Mouse (Mus musculus): ENCODE data around the gene Tmem262.

The Tmem262 gene

DNA sequence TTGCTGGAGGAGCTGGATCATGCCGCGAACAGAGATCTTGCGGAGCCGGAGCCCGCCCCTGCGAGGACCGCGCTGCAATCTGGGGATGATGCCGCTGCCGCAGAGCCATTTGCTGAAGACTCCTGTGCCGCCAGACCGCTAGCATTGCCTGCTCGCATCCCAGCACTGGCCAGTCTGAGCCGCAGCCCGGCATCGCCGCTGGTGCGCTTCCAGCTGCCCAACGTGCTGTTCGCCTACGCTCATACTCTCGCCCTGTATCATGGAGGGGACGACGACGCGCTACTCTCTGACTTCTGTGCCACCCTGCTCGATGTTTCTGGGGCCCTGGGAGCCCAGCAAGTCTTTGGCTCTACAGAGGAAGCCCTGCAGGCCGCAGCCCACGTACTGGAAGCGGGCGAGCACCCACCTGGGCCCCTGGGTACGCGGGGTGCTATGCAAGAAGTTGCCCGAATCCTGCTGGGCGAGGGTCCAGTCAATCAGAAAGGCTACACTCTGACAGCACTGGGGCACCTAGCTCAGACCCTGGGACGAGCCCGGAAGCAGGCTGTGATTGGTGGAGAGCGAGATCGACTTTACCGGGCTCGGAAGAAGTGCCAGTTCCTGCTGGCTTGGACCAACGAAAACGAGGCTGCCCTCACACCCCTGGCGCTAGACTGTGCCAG, 18.1 kb upstream of the Tmem262 start:
- peak; percentile 50 to 55 for DNase-seq

DNA sequence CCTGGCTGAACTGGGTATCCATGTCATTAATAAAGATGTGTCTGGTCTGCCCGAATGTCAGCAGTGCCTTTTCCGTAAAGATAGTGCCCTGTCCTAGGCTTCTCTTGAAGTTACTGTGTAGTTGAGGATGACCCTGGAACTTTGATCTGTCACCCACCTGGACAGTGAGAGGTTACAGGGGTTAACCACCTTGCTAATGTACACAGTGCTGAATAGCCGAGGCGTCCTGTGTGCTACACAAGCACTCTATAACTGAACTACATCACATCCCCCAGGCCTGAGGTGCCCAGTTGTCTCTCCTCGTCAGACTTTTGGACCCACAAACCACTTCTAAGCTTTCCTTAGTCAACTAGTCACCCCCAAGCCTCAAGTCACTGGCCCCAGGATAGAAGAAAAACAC, 17.4 kb upstream of the Tmem262 start:
- DNase-seq: no peak

DNA sequence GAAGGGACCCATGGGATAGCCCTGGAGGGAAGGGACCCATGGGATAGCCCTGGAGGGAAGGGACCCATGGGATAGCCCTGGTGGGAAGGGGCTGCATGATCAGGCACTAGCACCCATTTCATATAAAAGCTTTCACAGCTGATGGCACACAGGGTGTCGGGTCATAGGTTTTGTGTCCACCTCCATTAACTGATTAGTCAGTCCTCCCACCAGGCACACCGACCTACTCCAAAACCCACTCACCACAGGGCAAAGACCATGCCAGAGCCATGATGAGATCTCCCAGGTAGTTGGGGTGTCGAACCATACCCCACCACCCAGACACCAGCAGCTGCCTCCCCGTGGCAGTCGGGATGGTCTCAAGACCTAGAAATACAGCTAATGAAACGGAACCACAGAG, 16.8 kb upstream of the Tmem262 start:
- DNase-seq: no peak

DNA sequence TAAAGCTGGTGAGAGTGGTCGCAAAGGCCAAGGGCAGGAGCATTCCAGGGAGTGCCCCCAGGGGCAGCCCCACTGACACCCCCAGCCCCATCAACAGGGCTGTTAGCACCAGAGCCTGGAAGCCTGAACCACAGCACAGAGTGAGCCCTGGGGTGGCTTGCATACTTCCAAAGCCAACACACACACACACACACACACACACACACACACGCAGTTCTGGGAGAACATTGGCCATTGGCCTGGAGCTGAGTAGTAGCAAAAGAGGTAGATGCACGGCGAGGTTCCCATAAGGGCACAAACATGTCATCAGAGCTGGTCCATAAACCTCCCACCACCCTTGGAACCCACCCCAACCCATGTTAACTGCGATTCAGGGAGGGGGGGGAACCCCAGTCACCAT, 13.3 kb upstream of the Tmem262 start:
- DNase-seq: no peak

DNA sequence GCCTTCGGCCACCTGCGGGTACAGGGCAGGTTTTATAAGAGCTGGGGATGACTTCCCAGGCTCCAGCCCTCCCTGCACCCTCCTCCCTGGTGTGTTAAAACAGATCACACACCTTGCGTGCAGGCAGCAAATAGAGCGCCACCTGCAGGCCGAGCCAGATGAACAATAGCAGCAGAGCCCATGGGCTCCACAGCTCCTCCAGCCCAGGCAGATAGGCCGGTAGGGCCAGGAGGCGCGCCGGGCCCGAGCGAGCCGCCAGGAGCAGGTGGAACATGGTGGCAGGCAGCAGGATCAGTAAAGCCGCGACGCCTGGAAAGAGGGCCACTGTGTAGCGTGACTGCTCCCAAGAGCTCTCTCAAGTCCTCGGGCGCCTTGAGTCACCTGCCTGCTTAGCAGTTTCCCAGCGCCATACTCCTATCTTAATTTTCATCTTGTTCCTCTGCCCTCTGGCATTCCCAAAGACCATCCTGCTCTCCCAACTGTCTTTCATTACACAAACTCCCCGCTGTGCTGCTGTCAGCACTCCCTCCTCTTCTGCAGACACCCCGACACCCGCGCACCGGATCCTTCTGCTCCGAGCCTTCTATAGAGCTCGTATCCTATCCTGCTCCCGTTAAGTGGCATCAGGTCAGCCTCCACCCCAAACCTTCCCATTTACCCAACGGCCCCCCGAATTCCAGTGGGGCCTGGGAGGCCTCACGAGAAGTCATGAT, 12.7 kb upstream of the Tmem262 start:
- peak; percentile 91 for DNase-seq

DNA sequence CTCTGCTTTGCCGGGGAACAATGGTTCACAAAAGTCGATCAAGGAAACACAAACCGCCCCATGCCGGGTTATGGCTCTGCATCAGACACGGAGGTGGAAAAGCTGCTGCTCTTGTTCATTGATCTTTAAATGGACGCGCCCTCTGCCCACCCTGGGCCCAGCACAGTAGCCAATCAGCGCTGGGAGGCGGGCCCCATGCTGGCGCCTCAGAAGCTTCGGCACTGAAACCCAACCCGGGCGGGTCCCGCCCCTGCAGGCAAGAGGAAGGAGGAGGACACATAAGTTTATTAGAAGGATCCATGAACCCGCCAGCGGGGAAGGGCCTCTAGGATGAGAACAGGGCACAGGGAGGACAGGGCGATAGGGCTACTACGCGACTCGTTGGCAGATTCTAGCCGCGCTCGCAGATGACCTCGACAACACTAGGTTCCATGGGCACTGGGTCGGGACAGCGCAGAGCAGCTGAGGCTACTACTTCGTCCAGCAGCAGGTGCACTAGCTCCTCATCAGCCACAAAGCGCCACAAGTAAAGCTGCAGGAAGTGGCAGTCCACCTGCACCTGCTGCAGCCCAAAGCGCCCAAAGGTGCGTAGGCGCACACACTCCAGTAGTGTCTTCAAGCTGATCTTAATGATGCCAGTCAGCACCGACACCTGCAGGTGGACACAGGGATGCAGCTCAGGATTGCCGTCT, 12.0 kb upstream of the Tmem262 start, which contains the start of gene Tm7sf2:
Gene Tm7sf2, minus strand, starts transcription at position 650 of the 692 bp plus-strand sequence.
- DNase-seq: peak; percentile 86

DNA sequence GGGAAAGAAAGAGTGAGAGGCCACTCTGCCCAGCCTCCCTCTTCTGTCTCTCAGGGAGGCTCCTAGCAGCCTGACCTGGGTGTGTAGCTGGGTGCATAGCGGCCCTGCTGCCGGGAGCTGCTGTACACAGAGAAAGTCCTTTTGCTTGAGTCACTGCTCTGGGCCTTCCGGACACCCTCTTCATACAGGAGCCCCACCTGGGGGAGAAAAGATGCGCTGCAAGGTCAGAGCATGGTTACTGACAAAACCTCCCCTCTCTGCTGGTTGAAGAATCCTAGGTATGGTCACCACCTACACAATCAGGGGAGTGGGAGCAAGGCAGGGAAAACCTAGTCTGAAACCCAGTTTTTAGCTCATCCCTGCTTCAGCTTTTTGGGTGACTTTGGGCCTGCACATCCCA, 10.9 kb upstream of the Tmem262 start:
- peak; percentile 50 to 54 for DNase-seq

DNA sequence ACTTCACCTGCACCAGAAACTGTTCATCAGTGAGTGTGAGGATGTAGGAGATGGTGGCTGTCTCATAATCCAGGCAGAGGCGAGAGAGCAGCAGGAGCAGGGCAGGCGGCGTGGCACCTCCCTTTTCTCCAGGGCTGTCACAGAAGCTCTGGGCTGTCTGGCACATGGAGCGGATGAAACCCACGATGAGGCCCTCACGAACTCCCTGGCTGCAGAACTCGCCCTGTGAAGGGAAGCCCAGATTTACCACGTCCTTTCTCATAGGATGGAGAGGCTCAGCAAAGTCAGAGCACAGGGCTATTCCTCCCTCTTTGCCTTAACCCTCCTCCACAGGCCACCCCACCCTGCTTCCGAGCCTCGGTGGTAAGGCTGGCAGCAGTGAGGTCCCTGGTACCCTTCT, 10.0 kb upstream of the Tmem262 start:
- no peak for DNase-seq

DNA sequence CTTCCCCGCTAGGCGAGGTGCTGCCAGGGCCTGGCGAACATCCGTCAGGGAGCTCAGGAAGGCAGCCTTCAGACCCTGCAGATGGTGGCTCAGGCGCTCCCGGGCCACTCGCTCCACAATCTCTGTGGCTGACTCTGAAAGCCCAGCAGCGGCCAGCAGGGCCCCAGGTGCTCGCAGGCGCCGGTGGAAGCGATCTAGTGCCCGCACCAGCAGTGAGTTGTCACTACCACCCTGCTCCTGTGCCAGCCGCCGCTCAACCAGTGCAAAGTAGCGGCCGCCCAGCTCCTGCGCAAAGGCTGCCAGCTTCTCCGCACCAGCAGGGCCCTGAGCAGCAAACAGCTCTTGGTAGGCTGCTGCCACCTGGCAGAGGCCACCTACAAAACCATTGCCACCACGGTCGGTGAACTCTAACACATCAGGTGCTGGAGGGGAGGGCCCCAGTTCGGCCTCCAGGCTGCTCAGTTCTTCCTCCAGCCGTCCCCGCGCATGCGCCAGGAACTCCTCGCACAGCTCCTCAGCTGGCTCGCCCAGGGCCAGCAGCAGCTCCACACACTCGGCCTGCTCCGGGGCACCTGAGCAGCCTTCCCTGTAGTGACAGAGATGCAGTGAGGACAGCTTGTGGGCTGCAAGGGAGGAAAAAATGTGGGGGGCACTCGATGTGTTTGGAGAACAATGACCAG, 9.1 kb upstream of the Tmem262 start:
- no peak for DNase-seq

DNA sequence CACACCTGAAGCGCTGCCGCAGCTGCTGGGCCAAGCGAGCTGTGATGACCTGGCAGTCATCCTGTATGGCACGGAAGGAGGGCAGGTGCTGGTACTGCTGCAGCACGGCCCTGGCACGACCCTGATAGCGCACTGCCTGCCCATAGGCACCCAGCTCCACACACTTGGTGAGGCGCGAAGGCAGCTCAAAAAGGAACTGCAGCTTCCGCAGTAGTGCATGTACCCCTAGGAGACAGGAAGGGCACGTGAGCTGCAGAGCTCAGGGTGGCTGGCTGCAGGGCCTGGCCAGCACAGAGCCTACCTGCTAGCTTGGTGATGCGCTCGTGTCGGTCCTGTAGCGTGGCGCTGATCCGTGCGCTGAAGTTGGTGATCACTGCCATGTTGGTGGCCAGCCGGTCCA, 8.6 kb upstream of the Tmem262 start:
- no peak for DNase-seq

DNA sequence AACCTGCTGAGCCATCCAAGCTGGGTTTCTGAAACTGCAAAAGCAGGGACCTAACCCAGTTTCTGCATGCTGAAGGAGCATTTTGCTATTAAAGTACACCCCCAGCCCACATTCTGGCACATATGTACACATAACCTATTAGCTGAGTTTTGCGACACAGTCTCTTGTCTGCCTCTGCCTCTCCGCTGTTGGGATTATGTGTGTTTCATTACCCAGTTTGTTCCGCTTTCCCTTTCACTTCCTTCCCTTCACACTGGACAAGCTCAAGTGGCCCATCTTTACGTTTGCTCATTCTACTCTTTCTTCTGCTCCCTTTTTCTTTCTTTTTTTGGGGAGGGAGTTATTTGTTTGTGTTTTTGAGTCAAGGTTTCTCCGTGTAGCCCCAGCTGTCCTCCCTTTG, 5.9 kb upstream of the Tmem262 start:
- DNase-seq: no peak

DNA sequence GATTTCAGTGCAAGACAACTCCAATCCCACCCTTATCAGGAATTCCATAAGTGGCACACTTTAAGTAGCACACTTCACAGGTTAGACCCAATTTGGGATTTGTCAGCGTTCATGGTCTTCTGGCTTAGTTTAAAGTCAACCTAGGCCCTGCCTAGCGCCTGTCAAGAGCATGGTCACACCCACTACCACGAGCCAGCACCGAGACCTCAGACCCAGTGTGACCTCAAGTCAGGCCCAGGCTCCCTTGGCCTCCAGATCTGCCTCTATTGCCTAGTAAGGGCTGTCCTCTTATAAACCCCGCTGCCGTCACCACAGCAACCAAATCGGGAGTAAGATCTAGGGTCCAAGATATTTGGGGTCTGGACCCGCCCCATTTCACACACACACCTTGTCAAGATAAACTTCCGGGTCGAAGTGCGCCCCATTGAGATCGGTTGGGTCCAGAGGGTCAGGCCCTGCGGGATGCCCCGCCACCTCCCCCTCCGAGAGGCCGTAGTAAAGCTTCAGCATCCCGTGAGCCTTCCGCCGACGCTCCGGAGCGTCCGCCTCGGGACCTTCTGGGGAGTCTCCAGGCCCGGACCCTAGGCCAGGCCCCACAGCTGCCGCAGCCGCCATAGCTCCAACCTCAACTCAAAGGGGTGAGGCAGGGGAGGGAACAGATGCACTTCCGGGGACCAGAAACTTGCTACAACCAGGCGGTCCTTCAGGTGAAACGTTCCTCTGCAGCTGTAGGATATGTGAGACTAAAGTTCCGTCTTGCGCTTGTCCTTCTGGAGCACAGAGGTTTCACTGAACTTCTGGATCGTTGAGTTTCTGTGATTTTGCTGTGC, 3.1 kb upstream of the Tmem262 start, which contains the start of gene Vps51:
Gene Vps51, minus strand, starts transcription at position 668 of the 830 bp plus-strand sequence.
- DNase-seq: peak; percentile 86 to 88

DNA sequence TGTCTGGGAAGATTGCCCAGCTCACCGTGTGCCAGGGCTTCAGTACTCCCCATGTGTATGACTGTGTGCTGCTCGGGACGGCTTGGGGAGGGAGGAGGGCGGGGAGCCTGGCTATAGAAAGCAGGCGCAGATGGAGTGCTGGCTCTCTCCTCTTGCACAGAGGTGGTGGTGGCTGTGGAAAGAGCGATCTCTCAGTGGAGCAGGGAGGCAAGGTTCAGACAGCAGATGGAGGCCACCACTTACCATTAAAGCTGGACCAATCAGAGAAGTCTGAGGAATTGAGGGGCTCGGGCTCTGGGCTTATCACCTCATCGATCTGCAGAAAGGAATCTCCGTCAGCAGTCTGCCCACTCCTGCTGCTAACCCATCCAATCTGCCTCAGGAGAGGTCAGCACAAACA, 2.3 kb downstream of the Tmem262 start, which contains the start of gene Gm28374:
Gene Gm28374, minus strand, starts transcription at position 101 of the 400 bp plus-strand sequence.
- DNase-seq: no peak

DNA sequence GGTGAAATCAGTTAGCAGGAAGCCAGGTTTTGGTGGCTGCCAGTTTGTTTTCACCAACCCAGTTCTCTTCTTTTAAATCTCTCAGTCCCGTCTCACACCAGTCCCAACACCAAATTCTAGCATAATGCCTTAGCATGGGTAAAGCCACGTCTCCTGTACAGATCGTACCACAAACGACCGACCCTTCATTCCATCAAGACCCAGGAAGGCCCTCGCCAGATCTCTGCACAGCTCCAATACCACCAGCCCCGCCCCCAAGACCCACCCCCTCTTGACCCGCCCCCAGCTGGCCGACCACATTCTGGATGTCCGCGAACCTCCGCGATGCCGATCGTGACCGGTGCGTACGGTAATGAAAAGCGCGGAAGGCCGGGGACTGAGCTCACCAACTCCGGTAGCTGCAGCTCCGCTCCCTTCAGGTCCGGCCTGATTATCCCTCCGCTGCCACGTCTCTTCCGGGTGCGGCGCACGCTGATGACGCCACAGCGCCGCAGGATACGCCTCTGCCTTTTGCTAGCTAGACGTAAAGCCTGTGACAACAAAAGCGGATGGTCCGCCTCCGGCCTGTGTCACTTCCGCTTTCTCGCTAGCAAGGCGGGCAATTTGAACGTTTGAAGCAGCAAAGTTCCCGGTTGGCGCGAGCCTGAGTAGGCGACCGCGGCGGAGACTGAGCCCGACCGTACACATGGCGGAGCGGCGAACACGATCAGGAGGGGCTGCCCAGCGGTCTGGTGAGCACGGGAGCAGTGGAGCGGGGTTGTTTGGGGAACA, 4.8 kb downstream of the Tmem262 start, which contains the start of the genes Zfpl1 and Cdca5:
Gene Zfpl1, minus strand, starts transcription at position 479 of the 771 bp plus-strand sequence.
Gene Cdca5, plus strand, starts transcription at position 506 of the 771 bp plus-strand sequence.
- peak; percentile 97 for DNase-seq

DNA sequence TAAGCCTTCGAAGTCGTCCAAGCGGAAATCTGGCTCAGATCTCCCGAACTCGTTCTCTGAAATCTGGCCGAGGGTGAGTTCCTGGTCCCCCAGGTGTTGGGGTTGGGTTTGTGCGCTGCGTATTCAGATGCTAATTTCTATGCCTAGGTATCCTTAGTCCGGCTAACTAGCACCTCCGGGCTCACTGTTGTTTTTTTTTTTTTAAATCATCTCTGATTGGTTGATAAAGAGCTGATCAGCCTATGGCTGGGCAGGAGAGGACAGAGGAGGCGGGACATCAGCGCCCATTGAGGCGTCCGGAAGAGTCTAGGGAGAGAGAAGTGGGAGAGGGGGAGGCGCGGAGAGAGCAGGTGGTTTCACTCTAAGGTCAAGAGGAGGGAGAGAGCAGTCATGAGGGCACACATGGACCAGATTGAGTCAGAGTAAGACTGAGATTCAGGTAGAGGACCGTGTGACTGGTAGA, 5.6 kb downstream of the Tmem262 start:
- peak; percentile 59 to 64 for DNase-seq

DNA sequence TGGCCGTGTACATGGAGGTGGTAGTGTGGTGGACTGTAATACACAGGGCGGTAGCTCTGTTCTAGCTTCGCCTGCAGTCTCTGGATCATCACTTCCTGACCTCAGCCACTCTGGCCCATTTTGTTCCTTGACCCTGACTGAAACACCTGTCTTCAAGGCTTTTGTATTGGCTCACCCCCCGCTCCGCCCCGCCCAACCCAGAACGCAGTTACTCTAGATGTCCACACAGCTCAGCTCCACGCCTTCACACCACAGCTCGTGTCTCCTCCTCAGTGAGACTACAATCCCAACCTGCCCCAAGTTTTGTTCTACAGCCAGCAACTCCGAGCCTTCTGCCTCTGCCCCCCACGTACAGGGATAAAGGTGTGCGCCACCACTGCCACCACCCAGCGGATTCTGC, 9.0 kb downstream of the Tmem262 start:
- no peak for DNase-seq

DNA sequence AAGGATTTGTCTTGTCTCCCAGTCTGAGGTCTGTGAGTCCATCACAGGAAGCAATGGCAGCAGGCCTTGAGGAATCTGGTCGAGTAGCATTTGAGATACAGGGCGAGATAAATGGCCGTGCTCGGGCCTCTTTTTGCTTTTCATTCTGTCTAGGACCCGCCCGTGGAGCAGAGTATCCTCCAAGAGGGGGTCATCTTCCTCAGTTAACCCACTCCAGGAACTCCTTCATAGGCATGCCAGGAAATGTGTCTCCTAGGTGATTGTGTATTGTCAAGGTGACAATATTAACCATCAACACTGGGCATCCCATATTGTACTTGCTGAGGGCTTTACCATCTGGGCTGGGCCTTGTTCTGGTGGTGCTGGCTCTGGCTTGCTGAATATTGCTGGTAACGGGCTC, 14.3 kb downstream of the Tmem262 start, which contains the start of gene AC131692.1:
Gene AC131692.1, plus strand, starts transcription at position 301 of the 400 bp plus-strand sequence.
- DNase-seq: no peak

DNA sequence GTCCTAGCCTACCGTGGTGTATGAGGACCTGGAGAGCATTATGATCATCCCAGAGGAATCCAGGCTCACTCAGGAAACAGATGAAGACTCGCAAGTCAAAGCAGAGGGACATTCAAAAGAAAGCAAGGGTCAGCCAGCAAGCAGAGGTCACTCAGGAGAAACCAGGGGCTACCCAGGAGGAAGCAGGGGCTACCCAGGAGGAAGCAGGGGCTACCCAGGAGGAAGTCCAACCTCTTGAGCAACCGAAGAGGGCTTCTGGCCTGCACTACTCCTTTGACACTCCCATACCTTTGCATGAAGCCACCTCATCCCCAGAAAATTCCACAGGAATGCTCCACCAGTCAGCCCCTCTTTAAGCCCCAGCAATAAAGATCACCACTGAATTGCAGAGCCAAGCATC, 18.0 kb downstream of the Tmem262 start:
- no peak for DNase-seq

DNA sequence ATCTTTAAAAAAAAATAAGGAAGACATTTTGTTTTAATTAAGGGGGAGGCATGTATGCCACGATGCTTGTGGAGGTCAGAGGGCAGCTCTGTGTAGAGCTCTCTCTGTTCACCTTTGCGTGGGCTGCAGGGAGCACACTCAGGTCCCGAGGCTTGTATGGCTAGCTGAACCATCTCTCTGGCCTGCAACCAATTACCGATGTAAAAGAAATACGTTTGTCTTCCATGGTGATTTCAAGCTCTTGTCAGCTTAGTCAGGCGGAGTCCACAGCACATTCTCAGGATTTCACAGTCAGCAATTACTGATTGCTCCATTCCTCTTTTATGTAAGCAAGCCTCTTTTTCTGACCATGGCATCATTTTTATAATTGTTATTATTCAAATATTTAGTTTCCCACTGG, 21.4 kb downstream of the Tmem262 start:
- DNase-seq: no peak

DNA sequence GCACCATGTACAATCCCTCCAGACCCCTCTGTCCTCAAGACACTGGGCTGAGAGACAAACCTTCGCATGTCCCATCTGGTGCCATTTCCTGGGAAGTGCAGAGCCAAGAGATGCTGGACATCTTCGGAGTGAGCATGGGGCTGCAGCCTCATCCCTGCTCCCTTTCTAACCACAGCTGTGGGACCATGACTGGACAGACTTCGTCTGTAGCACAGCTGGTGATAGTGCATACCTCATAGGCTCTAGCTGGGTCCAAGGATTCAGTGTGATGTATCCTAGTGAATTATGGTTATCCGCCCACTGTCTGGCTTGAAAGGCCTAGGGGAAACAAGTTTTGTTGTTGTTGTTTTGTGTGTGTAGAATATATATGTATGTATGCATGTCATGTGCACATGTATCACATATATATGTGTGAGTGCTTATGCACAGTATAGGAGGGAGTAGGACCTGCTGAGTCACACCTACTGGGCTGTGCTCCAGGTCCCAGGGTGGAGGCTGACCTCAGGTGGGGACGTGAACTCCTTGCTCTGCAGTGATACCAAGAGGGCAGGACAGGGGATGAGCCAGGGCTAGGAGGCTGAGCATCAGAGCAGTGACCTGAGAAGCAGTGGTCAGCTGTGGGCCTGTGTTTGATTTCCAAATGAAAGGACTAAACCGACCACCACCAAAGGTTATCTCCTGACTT, 22.5 kb downstream of the Tmem262 start:
- no peak for DNase-seq

All from B cell, adult 2 months (primary cell).